Mouse (Mus musculus): ENCODE results near the gene Miga1.

GRCm38 (mm10) chr3:152231333-152232100, 108.7 kb downstream of the Miga1 start:
- TF ChIP-seq CTCF (IDR thresholded peaks at IDR 0.05; ENCODE audit: borderline replicate concordance, extremely low read depth, insufficient read depth, insufficient read length) (no peak), POLR2A (IDR thresholded peaks at IDR 0.05; ENCODE audit: borderline replicate concordance, extremely low read depth, insufficient read depth, insufficient read length, poor library complexity, severe bottlenecking) (no peak)

Measured in brain, embryonic 14.5 days (tissue).